Mouse (Mus musculus): ENCODE measurements around the gene Zdhhc14. TPM values are rescaled to one million over a fixed set of nuclear protein-coding genes. Genes with fewer than 3 reads are reported as not detected.

Gene Zdhhc14
- polyA plus RNA-seq, 1 experiment from 2014 or later: 2.6 TPM

DNA sequence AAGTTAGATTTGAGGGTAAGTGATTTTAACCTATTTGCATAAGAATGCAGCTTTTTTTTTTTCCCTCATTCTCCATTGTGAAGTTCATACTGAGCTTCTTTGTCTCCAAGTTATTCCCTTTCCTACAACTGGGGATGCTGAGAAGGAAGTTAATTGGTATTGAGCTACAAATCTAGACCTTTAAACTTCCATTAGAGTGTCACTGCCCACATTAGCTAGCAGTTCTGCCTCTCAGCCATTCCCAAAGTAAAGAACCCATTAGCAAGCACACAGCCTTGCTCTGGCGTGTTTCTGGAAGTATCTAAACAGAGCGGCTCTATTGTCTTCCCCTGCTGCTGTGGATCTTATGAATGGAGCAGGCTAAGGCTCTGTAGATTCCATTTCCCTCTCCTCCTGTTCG lies 220.8 kb downstream of the Zdhhc14 start:
- no peak for ATAC-seq (replicated peaks; ENCODE audit: low FRiP score, low TSS enrichment, low read depth)
- H3K9ac ChIP-seq (ENCODE audit: low read length): no peak overlapping the region
- 58% methylated on average over 3 of the region's 3 CpGs for WGBS
- no peaks in the 10 kb centered on the region for H3K9me3 ChIP-seq (ENCODE audit: control insufficient read depth, low read length)
- no peaks in the 10 kb centered on the region for H3K36me3 ChIP-seq (ENCODE audit: control insufficient read depth, insufficient read depth, low read length)
- no peak overlapping the region for H3K4me2 ChIP-seq (ENCODE audit: low read length)
- no peaks in the 10 kb centered on the region for H3K27me3 ChIP-seq (replicated peaks; ENCODE audit: control insufficient read depth, insufficient read depth, low read length)
- H3K4me3 ChIP-seq (ENCODE audit: low read depth, low read length): no peak overlapping the region
- no peak for DNase-seq (ENCODE audit: low spot score)
- 0 out of 2 replicates have a peak, but pooled peaks cover 6% of the 10 kb centered on the region for H3K4me1 ChIP-seq (replicated peaks; ENCODE audit: control insufficient read depth, insufficient read depth, low read length)
- no peak overlapping the region for H3K27ac ChIP-seq (ENCODE audit: low read depth)

DNA sequence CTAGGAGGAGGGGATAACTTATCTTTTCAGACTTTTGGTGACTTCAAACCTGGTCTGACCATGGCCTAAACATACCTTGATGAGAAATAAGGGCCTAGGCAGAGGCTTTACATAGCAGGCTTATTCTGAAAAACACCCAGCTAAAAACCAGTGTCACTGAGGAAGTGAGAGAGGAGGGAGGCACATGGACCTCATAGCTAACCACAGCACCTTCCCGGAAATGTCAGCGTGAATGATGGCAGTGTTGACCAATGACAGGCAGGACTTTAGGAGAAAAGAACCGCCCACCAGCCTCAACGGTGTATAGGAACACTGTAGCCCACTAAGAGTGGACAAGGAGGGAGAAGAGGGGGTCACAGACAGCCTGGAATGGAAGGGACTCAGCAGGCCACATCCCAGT lies 224.6 kb downstream of the Zdhhc14 start:
- H3K9ac ChIP-seq (ENCODE audit: low read length): no peak overlapping the region
- H3K27me3 ChIP-seq (replicated peaks; ENCODE audit: control insufficient read depth, insufficient read depth, low read length): no peaks in the 10 kb centered on the region
- ATAC-seq (replicated peaks; ENCODE audit: low FRiP score, low TSS enrichment, low read depth) (no peak), DNase-seq (ENCODE audit: low spot score) (no peak)
- H3K4me3 ChIP-seq (ENCODE audit: low read depth, low read length): no peak overlapping the region
- H3K27ac ChIP-seq (ENCODE audit: low read depth): no peak overlapping the region
- no peak overlapping the region for H3K4me2 ChIP-seq (ENCODE audit: low read length)
- no peaks in the 10 kb centered on the region for H3K9me3 ChIP-seq (ENCODE audit: control insufficient read depth, low read length)
- 87% methylated on average over 4 of the region's 4 CpGs for WGBS
- H3K4me1 ChIP-seq (replicated peaks; ENCODE audit: control insufficient read depth, insufficient read depth, low read length): 0 out of 2 replicates have a peak, but pooled peaks cover 6% of the 10 kb centered on the region
- H3K36me3 ChIP-seq (ENCODE audit: control insufficient read depth, insufficient read depth, low read length): no peaks in the 10 kb centered on the region

DNA sequence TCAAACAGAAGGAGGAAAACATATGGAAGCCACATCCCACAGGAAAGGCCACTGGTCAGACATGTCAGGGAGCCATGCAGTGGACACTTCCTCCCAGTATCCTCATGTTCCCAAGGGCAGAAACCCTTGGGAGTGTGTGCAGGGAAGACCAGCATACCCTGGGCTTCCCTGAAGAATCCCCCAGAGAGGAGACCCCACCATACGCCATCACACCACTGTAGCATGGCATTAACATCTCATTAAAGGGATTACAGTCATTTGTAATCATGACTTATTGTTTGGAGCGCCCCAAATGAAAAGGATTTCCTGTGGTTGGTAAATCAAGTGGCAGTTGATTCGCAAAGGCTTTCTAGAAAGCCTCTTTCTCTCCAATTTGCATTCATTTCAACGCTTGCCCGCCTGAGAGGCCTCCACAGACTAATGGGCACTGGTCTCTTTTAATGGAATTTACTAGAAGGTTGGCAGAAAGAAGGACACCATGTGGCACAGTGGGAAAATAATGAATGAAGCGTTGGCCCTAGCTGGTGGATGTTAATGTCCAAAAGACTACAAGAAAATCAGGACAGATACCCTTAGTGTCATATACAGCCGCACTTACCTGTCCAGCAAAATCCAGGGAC lies 226.5 kb downstream of the Zdhhc14 start:
- ATAC-seq (replicated peaks; ENCODE audit: low FRiP score, low TSS enrichment, low read depth): no peak
- no peak overlapping the region for H3K27ac ChIP-seq (ENCODE audit: low read depth)
- no peaks in the 10 kb centered on the region for H3K27me3 ChIP-seq (replicated peaks; ENCODE audit: control insufficient read depth, insufficient read depth, low read length)
- no peaks in the 10 kb centered on the region for H3K36me3 ChIP-seq (ENCODE audit: control insufficient read depth, insufficient read depth, low read length)
- H3K4me1 ChIP-seq (replicated peaks; ENCODE audit: control insufficient read depth, insufficient read depth, low read length): 0 out of 2 replicates have a peak, but pooled peaks cover 2% of the 10 kb centered on the region
- H3K9ac ChIP-seq (ENCODE audit: low read length): no peak overlapping the region
- no peaks in the 10 kb centered on the region for H3K9me3 ChIP-seq (ENCODE audit: control insufficient read depth, low read length)
- no peak for DNase-seq (ENCODE audit: low spot score)
- no peak overlapping the region for H3K4me2 ChIP-seq (ENCODE audit: low read length)
- 71% methylated on average over 7 of the region's 7 CpGs for WGBS
- H3K4me3 ChIP-seq (ENCODE audit: low read depth, low read length): no peak overlapping the region

DNA sequence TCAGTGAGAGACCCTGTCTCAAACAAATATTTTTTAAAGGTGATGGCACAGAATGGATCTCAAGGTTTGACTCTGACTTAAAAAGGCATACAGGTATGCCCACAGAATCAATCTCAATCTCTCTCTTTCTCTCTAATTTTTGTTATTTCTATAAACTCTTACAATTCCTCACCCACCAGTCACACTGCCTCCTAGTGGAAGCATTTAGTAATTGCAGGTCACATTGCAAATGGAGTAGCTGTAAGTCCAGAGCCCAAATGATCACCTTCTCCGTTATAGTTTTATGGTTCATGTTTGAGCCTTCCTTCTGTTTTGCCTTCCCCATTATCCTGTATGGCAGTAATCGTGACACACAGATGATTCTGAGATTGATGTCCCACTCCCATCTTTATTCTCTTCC lies 230.4 kb downstream of the Zdhhc14 start:
- no peak overlapping the region for H3K4me3 ChIP-seq (ENCODE audit: low read depth, low read length)
- H3K36me3 ChIP-seq (ENCODE audit: control insufficient read depth, insufficient read depth, low read length): no peaks in the 10 kb centered on the region
- DNase-seq (ENCODE audit: low spot score) (no peak), ATAC-seq (replicated peaks; ENCODE audit: low FRiP score, low TSS enrichment, low read depth) (no peak)
- WGBS: 95% methylated on average over 2 of the region's 2 CpGs
- no peaks in the 10 kb centered on the region for H3K9me3 ChIP-seq (ENCODE audit: control insufficient read depth, low read length)
- no peak overlapping the region for H3K4me2 ChIP-seq (ENCODE audit: low read length)
- H3K9ac ChIP-seq (ENCODE audit: low read length): no peak overlapping the region
- no peaks in the 10 kb centered on the region for H3K4me1 ChIP-seq (replicated peaks; ENCODE audit: control insufficient read depth, insufficient read depth, low read length)
- no peaks in the 10 kb centered on the region for H3K27me3 ChIP-seq (replicated peaks; ENCODE audit: control insufficient read depth, insufficient read depth, low read length)
- H3K27ac ChIP-seq (ENCODE audit: low read depth): peak overlapping the region; percentile 79; the same call in 1 of the 2 replicates

DNA sequence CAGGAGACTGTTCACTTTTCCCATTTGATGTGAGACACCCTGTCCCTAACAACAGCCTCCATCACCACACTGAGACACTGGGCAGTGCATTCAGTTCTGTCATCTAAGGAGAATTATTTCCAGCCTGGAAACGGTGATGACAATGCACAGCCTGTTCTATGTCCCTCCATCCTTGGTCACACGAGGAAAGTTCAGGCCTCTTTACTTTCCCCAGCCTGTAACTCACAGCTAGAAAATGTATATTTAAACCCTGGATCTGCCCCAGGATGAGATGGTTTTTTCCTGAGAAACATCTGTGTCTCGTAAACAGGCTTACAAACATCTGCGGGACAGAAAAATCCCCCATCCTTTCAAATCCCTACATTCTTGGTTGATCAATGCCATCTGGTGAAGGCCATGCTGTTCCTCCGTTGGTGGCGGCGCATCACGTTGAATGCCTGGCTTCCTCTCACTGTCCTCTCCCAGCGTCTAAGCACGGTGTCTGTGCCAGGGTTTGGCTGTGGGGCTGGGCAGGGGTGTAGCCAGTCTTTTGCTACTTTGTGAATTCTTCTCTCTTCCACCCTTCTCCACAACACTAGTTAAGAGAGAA lies 231.3 kb downstream of the Zdhhc14 start:
- WGBS: 40% methylated on average over 10 of the region's 10 CpGs
- no peaks in the 10 kb centered on the region for H3K4me1 ChIP-seq (replicated peaks; ENCODE audit: control insufficient read depth, insufficient read depth, low read length)
- no peak overlapping the region for H3K9ac ChIP-seq (ENCODE audit: low read length)
- H3K27ac ChIP-seq (ENCODE audit: low read depth): peak overlapping the region; percentile 79
- no peaks in the 10 kb centered on the region for H3K27me3 ChIP-seq (replicated peaks; ENCODE audit: control insufficient read depth, insufficient read depth, low read length)
- no peaks in the 10 kb centered on the region for H3K36me3 ChIP-seq (ENCODE audit: control insufficient read depth, insufficient read depth, low read length)
- no peak overlapping the region for H3K4me3 ChIP-seq (ENCODE audit: low read depth, low read length)
- H3K4me2 ChIP-seq (ENCODE audit: low read length): no peak overlapping the region
- no peaks in the 10 kb centered on the region for H3K9me3 ChIP-seq (ENCODE audit: control insufficient read depth, low read length)
- 0 out of 2 replicates have a peak, but pooled peaks have one; percentile 15 for ATAC-seq (replicated peaks; ENCODE audit: low FRiP score, low TSS enrichment, low read depth)
- no peak for DNase-seq (ENCODE audit: low spot score)

DNA sequence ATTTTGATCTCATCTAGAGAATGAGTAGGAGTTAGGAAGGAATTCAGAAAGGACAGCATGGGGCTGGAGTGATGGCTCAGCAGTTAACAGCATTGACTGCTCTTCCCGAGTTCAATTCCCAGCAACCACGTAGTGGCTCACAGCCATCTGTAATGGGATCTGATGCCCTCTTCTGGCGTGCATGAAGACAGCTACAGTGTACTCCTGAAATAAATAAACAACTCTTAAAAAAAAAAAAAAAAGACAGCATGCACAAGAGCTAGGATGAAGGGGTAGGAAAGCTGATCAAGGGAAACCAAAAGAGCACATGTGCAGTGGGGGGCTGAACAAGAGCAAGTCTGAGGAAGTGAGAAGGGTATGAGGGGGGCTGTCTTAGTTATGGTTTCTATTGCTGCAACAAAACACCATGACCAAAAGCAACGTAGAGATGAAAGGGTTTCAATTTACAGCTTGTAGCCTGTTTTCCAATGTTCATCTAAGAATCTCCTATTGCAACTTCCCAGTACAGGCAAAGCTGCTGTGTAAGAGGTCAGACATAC lies 237.3 kb downstream of the Zdhhc14 start:
- Histone ChIP-seq H3K27me3 (replicated peaks; ENCODE audit: control insufficient read depth, insufficient read depth, low read length) (no peaks in the 10 kb centered on the region), H3K27ac (ENCODE audit: low read depth) (no peak overlapping the region), H3K9ac (ENCODE audit: low read length) (no peak overlapping the region), H3K36me3 (ENCODE audit: control insufficient read depth, insufficient read depth, low read length) (no peaks in the 10 kb centered on the region), H3K9me3 (ENCODE audit: control insufficient read depth, low read length) (no peaks in the 10 kb centered on the region), H3K4me1 (replicated peaks; ENCODE audit: control insufficient read depth, insufficient read depth, low read length) (no peaks in the 10 kb centered on the region), H3K4me2 (ENCODE audit: low read length) (no peak overlapping the region), H3K4me3 (ENCODE audit: low read depth, low read length) (no peak overlapping the region)
- 59% methylated on average over 4 of the region's 4 CpGs for WGBS
- DNase-seq (ENCODE audit: low spot score) (no peak), ATAC-seq (replicated peaks; ENCODE audit: low FRiP score, low TSS enrichment, low read depth) (no peak)

DNA sequence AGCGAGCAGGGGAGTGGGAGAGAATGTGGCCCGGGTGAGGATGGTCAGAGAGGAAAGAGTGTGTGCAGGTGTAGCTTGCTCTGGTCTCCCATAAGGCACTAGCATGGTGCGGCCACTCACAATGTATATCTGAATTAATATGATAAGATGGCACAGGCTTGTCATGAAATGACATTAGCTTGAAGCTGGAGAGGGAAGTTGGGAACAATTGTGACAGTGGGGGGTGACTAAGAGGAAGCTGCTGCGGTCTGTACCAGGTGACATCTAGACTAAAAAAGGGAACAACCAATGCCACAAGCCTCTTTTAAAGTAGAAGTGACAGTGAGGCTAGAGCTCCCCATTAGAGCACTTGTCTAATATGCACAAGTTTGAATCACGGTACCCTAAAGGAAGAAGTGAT lies 238.2 kb downstream of the Zdhhc14 start:
- H3K27me3 ChIP-seq (replicated peaks; ENCODE audit: control insufficient read depth, insufficient read depth, low read length): no peaks in the 10 kb centered on the region
- H3K9ac ChIP-seq (ENCODE audit: low read length): no peak overlapping the region
- no peak overlapping the region for H3K4me3 ChIP-seq (ENCODE audit: low read depth, low read length)
- WGBS: 88% methylated on average over 5 of the region's 5 CpGs
- H3K4me1 ChIP-seq (replicated peaks; ENCODE audit: control insufficient read depth, insufficient read depth, low read length): no peaks in the 10 kb centered on the region
- DNase-seq (ENCODE audit: low spot score) (no peak), ATAC-seq (replicated peaks; ENCODE audit: low FRiP score, low TSS enrichment, low read depth) (no peak)
- no peak overlapping the region for H3K4me2 ChIP-seq (ENCODE audit: low read length)
- H3K36me3 ChIP-seq (ENCODE audit: control insufficient read depth, insufficient read depth, low read length): no peaks in the 10 kb centered on the region
- no peaks in the 10 kb centered on the region for H3K9me3 ChIP-seq (ENCODE audit: control insufficient read depth, low read length)
- H3K27ac ChIP-seq (ENCODE audit: low read depth): no peak overlapping the region

DNA sequence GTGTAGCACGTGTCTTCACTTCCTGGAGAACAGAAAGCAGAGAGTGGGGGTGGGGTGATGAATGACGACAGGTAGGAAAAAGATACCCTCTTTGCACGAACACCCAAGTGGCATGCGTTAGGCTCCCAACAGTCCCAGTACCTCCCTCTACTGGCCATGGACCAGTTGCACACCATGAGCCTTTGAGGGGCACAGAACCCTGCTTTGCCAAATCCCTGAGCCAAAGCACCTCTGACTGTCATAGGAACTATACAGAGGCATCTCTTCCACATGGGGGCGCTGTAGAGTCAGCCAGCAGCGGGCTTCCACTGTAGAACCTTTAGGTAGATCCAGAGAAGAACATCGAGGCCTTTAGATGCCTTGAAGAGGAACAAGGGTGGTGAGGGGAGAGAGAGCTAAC lies 241.0 kb downstream of the Zdhhc14 start:
- no peak overlapping the region for H3K4me3 ChIP-seq (ENCODE audit: low read depth, low read length)
- H3K4me2 ChIP-seq (ENCODE audit: low read length): no peak overlapping the region
- H3K9ac ChIP-seq (ENCODE audit: low read length): no peak overlapping the region
- no peak for ATAC-seq (replicated peaks; ENCODE audit: low FRiP score, low TSS enrichment, low read depth)
- no peaks in the 10 kb centered on the region for H3K9me3 ChIP-seq (ENCODE audit: control insufficient read depth, low read length)
- 27% methylated on average over 7 of the region's 7 CpGs for WGBS
- H3K4me1 ChIP-seq (replicated peaks; ENCODE audit: control insufficient read depth, insufficient read depth, low read length): no peaks in the 10 kb centered on the region
- H3K27me3 ChIP-seq (replicated peaks; ENCODE audit: control insufficient read depth, insufficient read depth, low read length): no peaks in the 10 kb centered on the region
- H3K36me3 ChIP-seq (ENCODE audit: control insufficient read depth, insufficient read depth, low read length): no peaks in the 10 kb centered on the region
- H3K27ac ChIP-seq (ENCODE audit: low read depth): no peak overlapping the region
- DNase-seq (ENCODE audit: low spot score): peak; percentile 57

DNA sequence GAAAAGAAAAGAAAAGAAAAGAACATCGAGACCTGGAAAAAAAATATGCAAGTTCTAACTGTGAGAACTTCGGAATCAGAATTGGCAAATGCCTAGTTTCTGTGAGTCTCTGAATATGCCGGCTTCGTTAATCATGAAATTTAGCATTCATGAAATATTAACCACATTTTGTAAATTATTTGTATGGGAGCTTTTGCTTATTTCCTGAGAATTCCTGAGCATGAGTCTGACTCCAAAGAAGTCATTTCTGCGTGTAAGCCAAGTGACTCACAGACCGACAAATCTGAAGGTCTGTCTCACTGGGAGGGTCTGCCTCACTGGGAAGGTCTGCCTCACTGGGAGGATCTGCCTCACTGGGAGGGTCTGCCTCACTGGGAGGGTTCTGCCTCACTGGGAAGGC lies 248.7 kb downstream of the Zdhhc14 start:
- Histone ChIP-seq H3K4me3 (ENCODE audit: low read depth, low read length) (no peak overlapping the region), H3K27me3 (replicated peaks; ENCODE audit: control insufficient read depth, insufficient read depth, low read length) (no peaks in the 10 kb centered on the region), H3K27ac (ENCODE audit: low read depth) (no peak overlapping the region), H3K4me2 (ENCODE audit: low read length) (no peak overlapping the region), H3K9ac (ENCODE audit: low read length) (no peak overlapping the region), H3K36me3 (ENCODE audit: control insufficient read depth, insufficient read depth, low read length) (no peaks in the 10 kb centered on the region), H3K4me1 (replicated peaks; ENCODE audit: control insufficient read depth, insufficient read depth, low read length) (no peaks in the 10 kb centered on the region), H3K9me3 (ENCODE audit: control insufficient read depth, low read length) (no peaks in the 10 kb centered on the region)
- ATAC-seq (replicated peaks; ENCODE audit: low FRiP score, low TSS enrichment, low read depth) (no peak), DNase-seq (ENCODE audit: low spot score) (no peak)
- WGBS: 90% methylated on average over 6 of the region's 6 CpGs
